Mouse (Mus musculus) frontal cortex, adult (tissue): ENCODE measurements around the gene Sar1b.
"Not testable (repeated sequence)": the region's sequence is repeated elsewhere in the genome, so short reads cannot be mapped to it uniquely, and the experiment has no call there.

Experiments
- ATAC-seq: cut with Nextera tagmentation; 2 replicates; pipeline ENCODE4 v1.9.2; 2017; ENCODE audit warnings: mild to moderate bottlenecking, moderate library complexity, mixed read lengths; ENCODE audit not compliant: low TSS enrichment

The Sar1b gene

DNA sequence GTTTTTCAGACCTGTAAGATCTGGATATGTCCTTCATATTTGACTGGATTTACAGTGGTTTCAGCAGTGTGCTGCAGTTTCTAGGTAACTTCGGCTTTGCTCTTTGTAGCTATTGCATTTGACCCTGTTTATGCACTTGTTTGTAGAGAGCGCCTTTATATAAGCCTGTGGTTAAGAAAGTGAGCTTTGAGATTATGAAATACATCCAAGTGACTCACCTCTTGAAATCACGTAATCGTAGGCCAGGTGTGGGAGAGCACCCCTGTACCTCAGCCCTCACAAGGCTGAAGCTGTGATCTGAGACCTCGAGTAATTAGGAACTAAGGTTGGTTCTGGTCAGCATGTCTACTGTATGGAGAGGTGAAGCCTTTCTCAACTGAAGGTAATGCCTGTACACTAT is 14.0 kb downstream of the Sar1b start:
- no peak for ATAC-seq

DNA sequence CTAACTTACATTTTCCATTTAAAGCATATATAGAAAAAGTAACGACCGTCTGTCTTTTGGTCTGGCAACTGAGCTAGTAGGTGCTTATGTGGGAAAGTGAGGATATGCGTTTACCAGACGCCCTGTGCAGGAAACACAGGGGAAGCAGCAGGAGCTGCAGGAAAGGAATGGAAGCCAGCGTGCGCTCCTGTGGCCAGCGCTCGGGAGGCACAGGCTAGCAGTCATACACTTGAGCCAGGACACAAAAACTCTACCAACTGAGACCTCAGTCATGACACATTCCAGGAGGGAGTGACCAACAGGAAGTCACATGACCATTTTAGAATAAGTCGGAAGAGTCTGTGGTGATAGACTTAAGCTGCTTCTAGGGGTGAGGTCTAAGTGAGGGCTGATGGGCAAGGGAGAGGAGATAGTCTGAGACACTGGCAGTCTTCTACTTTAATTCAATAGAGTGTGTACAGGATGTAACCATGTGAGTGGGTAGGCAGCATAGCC is 17.3 kb downstream of the Sar1b start:
- no peak for ATAC-seq

DNA sequence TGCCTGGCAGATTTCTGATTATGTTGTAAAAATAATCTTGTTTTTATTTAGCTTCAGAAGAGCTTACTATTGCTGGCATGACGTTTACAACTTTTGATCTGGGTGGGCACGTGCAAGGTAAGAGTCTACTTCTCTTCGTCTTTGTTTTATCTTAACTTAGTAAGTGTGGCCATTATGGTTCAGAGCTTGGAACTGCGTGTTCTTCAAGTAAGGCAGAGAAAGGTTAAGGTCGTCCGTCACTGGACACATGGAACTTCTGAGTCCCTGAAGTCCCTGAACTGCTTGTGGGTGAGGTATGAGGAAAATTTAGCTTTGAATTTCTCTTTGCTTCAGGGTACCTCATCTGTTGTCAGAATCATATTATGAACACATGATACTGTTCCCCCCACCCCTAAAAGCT is 19.2 kb downstream of the Sar1b start:
- ATAC-seq, result no peak

DNA sequence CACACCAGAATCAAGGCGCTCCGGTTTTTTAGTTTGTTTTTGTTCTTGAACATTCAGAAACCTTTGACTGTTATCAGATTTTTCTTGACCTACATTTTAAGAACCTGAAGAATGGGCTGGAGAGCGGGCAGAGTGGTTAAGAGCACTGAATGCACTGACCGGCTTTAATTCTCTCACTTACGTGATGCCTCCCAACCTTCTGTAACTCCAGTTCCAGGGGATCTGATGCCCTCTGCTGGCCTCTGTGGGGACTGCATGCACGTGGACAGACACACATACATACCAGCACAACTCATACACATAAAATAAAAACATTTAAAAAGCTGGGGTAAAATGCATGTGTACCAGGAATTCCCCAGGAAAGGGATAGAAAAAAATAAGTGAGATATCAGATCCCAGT is 22.4 kb downstream of the Sar1b start:
- no peak for ATAC-seq

DNA sequence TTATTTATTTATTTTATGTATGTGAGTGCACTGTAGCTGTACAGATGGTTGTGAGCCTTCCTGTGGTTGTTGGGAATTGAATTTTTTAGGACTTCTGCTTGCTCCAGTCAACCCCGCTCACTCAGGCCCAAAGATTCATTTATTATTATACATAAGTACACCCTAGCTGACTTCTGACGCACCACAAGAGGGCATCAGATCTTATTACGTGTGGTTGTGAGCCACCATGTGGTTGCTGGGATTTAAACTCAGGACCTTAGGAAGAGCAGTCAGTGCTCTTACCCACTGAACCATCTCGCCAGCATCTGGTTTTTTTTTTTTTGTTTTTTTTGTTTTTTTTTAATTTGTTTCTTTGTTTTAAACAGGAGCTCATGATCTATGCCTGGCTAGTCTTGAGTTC is 26.2 kb downstream of the Sar1b start:
- ATAC-seq, result not testable (repeated sequence)

DNA sequence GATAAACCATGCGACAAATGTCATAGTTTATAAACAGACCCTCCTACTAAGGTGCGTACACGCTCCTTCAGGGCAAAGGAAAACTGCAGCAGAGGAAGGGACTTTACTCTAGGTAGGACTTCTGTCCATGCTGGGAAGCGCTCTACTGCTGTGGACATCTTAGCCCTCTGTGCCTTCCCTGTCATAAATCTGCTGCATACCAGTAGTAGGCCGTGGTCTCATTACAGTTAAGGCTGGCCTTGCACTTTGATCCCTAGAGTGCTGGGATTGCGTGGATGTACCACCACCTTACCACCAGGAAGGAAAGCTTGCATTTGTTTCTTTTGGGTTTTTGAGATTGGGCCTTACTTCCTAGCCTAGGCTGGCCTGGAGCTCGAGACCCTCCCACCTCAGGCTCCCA is 27.2 kb downstream of the Sar1b start:
- no peak for ATAC-seq

DNA sequence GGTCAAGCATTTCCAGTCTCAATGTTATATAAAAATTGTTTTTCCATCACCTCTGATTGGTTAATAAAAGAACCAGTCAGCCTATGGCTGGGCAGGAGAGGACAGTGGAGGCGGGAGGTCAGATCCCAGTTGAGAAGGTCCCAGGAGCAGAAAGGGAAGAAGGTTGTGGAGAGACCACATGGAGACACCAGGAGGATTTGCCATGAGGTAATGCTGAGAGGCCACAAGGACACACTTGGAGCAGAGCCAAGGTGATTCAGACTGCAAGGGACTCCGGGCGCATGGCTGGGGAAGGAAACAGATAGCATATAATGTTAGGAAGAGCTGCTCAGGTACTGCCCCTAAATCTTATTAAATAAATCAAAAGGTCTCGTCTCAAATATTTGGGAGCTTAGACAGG is 32.8 kb downstream of the Sar1b start:
- no peak for ATAC-seq

DNA sequence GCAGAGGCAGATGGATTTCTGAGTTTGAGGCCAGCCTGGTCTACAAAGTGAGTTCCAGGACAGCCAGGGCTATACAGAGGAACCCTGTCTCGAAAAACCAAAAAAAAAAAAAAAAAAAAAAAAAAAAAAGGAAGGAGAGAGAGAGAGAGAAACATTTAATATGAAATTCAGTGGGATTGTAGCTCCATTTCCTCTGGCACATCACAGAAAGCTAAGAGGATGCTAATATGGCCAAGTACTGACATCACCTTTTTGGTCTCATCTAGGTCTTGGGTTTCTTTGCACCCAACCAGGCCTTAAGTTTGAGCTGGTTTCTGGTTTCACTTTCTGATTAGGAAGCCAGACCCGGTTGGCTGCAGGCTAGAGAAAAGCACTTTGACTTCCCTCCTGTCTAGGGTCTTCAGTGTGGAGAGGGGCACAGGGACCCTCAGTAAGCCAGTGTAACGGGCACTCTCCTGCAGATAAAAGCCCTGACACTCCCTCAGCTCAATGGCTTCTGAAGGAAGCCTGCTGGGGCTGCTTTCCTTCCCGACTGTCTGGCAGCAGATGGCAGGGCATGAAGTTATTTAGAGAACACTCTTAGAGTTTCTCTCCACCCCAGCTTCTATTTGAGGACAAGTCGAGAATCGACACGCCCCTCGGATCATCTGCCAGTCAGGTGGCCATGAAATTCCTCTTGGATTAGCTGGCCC is 37.3 kb downstream of the Sar1b start:
- peak; percentile 81 for ATAC-seq

DNA sequence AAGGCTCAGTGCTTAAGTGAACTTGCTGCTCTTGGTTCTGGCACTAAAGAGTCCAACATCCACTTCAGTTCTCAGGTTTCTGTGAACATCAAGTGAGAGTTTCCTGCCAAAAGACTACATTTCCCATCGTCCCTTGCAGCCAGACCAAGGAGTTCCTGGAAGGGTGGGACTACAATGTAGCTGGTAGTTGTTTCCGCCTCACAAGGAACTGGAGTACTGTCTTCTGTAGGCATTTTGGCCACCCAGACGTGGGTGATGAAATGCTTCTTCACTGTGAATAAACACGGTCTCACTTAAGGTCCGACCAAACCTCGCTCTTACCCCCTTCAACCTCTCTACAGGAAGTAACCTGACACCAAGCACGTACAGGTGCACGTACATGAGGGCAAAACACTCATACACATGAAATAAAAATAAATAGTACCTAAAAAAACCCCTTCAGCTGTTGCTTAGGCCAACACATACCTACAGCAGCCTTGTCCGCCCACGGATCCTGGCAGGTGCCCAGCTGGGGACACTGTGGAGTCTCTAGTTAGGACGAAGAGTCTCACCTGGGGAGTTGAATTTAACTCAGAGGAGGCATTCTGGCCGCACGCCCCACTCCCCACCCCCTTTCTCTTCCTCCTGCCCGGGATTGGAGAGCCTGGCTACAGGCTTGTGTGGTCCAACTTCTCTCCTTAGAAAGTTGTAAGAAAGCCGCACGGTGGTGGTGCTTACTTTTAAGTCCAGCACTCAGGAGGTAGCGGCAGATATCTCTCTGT is 41.9 kb downstream of the Sar1b start:
- ATAC-seq, result peak; percentile 83

DNA sequence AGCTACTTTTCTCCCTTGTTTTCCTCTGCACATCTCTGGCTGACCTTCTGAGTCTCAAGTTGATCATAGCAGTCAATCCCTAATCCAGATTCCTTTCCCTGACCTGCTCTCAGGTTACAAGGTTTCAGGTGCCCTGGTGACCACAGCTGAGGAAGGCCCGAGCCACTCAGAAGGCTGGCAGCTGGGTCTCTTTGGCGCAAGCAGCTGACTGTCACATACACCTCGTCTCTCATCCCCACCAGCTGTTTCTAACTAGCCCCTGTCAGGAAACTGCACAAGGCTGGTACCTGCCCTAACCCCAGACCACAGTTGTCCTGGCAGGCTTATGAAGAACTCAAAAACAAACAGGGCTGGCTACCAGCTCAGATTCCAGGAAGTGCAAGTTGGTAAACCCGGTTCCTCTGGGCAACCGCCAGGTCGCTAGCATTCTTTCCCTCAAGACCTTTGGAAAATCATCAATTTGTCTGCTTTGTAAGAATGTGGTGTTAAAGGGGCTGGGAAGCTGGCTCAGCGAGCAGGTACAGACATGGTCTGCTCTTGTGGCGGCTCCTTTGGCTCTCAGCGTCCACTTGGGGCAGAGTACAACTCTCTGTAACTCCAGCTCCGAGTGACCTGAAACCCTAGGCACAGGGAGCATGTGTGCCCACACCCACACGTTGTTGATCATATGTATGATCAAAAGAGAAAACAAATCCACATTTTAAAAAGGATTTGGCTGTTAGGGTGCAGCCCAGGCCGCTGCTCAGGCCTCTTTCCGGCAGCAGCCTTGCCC is 43.8 kb downstream of the Sar1b start:
- no peak for ATAC-seq

DNA sequence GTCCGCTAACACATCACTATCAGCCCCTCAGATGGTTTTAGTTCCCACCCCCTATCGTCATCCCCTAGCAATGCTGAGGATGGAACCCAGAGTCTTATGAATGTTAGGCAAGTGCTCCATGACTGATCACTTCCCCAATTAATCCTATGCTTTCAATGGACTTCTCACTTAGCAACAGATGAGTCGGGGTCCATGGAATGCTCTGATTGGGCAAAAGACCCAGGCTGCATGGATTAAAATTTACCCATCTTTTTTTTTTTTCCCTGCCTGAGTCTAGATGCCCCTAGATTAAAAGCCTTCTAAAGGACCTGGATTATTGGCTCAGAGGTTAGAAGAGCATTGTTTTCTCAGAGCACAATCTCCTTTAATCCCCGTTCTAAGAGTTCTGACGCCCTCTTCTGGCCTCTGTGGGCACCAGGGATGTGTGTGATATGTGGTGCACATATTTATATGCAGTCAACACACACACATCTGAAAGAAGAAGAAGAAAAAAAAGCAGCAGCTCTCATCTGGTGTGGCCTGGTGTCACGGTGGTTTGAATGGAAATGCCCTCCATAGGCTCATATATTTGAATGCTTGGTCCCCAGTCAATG is 46.2 kb downstream of the Sar1b start:
- peak; percentile 44 for ATAC-seq

DNA sequence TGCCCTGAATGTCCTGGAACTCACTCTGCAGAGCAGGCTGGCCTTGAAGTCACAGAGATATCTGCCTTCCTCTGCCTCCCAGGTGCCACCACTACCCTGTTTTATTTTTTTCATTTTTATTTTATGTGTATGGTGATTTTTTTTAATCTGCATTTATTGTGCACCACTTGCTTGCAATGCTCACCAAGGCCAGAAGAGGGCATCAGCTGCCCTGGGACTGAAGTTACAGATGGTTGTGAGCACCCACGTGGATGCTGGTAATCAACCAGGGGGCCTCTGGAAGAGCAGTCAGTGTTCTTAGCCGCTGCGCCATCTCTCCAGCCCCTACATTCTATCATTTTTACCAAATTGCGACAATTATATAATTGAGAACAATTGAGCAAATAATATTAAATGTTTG is 47.7 kb downstream of the Sar1b start:
- no peak for ATAC-seq

DNA sequence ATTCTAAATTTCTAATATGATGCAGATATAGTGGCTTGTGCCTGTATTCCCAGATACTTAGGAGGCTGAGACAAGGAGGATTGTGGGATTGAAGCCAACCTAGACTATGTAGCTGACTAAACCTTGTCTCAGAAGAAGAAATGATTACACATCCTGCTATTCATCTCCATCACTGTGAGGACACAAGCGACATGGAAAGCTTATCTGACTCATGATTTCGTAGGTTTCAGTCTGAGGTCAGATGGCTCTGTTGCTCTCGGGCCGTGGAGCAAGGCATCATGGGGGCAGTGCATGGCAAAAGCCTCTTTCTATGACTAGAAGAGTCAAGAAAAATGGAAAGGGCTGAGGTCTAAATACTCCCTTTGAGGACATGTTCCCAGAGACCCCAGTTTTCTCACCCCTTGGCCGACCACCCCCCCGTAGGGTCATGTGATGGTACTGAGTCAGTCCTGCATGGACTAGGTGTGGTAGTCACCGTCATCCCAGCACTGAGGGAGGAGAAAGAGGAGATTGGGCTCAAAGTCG is 48.6 kb downstream of the Sar1b start:
- no peak for ATAC-seq

DNA sequence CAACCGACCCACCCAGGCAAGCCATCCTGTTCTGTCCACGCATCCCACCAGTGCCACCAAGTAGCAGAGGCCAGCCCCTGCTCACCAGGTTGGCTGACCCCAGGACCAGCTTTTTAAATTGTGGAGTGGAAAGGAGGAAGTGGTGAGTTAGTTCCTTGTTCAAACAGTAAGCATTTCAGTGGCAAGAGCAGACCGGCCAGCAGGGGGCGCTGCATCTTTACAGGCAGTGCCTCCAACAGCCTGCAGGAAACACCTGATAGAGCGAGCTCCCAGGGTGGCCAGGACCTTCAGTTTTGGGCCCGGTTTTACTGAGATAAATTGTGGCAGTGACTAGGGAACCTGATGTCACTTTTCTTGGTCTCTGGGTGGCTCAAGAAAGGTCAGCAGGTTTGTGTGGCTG is 54.3 kb downstream of the Sar1b start:
- peak; percentile 48 for ATAC-seq

DNA sequence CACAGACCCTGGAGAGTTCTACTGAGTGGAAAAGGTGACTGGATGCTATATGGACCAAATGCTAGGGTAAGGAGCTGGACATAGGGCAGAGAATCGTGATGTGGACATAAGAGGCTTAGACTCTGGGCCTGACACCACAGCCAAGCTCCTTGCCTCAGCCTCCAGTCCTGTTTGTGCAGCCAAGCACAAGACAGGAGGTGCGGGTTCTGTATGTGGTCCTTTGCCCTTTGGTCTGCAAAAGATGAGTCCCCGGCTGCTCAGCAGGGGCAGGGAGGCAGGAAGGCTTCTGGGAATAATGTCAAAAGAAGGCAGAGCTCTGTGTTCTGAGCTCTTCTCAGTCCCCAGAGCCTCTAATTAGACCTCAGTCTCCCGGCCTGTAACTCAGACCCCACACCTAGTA is 55.4 kb downstream of the Sar1b start:
- no peak for ATAC-seq

DNA sequence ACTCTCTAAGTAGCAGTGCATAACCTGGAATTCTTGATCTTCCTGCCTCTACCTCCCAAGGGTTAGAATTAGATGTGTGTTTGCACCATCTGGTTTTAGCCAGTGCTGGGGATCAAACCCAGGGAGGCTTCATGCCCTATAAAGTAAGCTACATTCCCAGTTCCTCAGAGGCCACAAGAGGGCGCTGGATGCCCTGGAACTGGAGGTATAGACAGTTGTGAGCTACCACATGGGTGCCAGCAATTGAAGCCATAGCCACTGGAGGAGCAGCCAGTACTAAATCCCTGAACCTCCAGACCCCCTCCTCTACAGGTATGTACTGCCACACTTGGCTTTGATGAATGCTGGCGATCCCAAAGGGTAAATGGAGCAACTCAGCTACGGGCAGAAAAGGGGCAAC is 56.5 kb downstream of the Sar1b start:
- ATAC-seq, result 0 out of 2 replicates have a peak, but pooled peaks have one; percentile 22

DNA sequence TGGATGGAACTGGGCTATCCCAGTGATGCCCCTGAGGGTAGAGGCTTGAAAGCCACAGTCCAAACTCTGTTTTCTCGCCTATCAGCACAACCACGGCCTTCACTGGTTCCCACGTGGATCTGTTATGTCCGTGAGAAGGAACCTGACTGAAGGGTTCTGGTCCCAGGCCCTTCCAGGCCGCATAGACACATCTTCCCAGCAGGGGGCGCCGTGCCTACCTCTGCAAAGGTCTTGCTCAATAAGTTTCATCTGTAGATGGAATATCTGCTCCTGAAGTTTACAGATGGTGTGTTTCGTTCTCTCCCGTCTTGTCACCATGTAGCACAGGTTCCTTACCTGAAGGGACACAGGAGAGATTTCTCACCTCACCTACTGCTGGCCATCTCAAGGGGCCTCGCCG is 57.4 kb downstream of the Sar1b start:
- ATAC-seq, result no peak

DNA sequence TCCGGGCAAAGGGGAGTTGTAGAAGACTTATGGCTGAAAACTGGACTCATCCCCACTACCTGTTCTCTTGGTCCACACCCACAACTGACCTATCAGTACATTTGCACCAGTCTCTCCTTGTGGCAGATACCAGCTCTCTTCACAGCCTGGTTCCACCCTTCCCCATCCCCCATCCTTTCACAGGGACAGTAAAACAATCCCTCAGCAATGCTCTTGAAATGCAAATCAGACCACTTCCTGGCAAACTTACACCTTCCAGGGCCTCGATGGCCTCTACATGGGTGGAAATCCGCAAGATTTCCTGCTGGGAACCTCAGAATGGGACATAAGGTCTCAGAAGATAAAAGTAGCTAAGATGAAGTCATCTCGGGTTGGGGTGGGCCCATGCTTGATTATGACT is 59.2 kb downstream of the Sar1b start:
- no peak for ATAC-seq

DNA sequence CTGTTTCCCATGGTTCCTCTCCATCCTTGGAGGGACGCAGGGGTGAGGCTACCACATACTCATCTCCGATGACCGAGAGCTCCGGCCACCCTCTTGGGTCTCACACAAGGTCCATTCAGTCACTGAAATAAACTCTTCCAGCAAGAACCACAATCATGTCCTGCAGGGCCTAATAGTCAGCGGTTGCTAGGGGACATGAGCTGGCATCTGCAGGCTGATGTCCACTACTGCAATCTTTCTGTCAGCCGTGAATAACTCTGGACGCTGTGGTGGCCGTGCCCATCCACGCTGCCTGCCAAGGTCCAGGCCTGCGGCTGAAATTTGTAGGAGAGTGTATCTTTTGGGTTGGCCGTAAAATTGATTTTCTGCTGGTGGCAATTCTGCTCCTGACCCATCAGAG is 59.8 kb downstream of the Sar1b start:
- ATAC-seq, result no peak

DNA sequence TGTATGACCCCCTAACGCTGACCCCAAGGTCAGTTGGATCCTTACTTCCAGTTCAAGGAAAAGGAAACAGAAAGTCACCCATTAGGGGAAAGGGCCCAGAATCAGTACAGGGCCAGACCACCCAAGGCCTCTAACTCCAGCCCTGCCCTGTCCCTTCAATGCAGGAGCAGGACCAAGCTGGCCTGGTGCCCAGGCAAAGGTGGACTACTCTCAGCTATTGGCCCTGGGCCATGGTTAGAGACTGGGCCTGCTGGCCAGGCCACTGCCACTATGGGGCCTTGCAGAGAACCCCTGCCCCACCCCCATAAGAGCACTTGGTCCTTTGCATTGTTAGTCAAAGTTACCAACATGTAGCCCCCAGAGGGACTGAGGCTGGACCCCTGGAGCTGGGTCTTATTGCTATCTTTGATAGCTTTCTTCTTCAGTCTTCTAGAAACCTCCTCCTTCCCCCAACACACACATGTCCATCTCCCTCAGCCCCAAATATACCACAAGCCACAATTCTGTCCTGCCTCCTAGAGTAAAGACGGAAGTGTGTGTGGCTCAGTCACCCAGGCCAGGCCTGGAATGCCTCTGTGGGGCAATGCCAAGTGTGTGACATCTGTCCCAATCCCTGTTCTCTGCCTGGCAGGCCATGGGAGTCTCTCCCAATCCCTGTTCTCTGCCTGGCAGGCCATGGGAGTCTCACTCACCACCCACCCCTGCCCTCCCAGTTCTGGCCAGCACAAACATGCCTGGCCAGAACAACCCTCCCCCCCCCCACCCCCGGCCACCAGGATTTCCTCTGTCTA is 60.7 kb downstream of the Sar1b start:
- no peak for ATAC-seq

DNA sequence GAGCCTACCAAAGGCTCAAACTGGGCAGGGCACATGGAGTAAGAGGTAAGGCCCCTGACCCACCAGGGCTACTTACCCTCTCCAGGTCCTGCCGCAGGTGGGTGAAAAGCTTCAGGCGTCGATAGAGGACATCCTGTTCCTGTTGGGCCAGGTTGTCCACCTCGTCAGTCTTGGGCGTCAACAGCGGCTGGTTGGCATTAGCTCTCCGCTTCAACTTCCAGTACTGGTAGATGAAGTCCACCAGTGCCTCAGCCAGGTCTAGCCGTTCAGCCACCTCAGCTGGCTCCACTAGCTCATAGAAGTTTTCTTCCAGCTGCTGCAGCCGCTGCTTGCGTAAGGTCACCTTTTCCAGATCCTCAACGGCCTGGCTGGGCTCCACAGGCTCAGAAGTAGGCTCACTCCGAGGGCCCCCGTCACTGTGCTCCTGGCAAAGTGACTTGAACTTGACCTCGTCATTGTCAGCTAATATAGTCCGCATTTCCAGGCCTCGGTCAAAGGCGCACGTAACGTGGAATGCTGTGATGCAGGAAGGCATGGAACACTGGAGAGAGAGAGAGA is 61.5 kb downstream of the Sar1b start:
- ATAC-seq, result no peak
